Mouse (Mus musculus) midbrain, embryonic 12.5 days (tissue): ENCODE data around the gene 2010111I01Rik. TPM values are rescaled to one million over a fixed set of nuclear protein-coding genes. Genes with fewer than 3 reads are reported as not detected.

Experiments used
- ATAC-seq: fragments of 200-750 bp; cut with Nextera tagmentation; 2 replicates; pipeline ENCODE4 v1.8.0; 2017; ENCODE audit warnings: low read depth, moderate TSS enrichment, moderate library complexity; ENCODE audit not compliant: low FRiP score
- H3K27ac ChIP-seq: fragments of 300-500 bp; sonication (generic); replicated peaks from 2 replicates; pipeline ENCODE4 v1.5.1; 2016; ENCODE audit warnings: mild to moderate bottlenecking
- H3K27me3 ChIP-seq: fragments of 300-500 bp; sonication (generic); 2 replicates; pipeline ENCODE4 v1.6.1; 2016; ENCODE audit warnings: mild to moderate bottlenecking
- H3K36me3 ChIP-seq: fragments of 300-500 bp; sonication (generic); 2 replicates; pipeline ENCODE4 v1.6.1; 2016
- H3K4me1 ChIP-seq: fragments of 300-500 bp; sonication (generic); 2 replicates; pipeline ENCODE4 v1.6.1; 2016
- H3K4me2 ChIP-seq: fragments of 300-500 bp; sonication (generic); replicated peaks from 2 replicates; pipeline ENCODE4 v1.6.1; 2016; ENCODE audit warnings: mild to moderate bottlenecking, moderate library complexity
- H3K4me3 ChIP-seq: fragments of 300-500 bp; sonication (generic); 2 replicates; pipeline ENCODE4 v1.5.1; 2016; ENCODE audit warnings: mild to moderate bottlenecking
- H3K9ac ChIP-seq: fragments of 300-500 bp; sonication (generic); replicated peaks from 2 replicates; pipeline ENCODE4 v1.6.1; 2016; ENCODE audit warnings: mild to moderate bottlenecking, moderate library complexity
- H3K9me3 ChIP-seq: fragments of 300-500 bp; sonication (generic); 2 replicates; pipeline ENCODE4 v1.6.1; 2016; ENCODE audit warnings: mild to moderate bottlenecking
- WGBS: fragments of 180-500 bp; shearing (Covaris S2); methylation state at CpG from one replicate; pipeline ENCODE4 v1.1.7; 2016; 5-methylcytosine and 5-hydroxymethylcytosine counted together
- polyA plus RNA-seq: library from polyadenylated mRNA; unstranded; fragments of >200 nt; fragmentation: Nextera tagmentation; extraction: Ambion mirVana; gene quantifications from 2 replicates; pipeline ENCODE4 v1.2.1, GENCODE M21; 2016

2010111I01Rik gene
- polyA plus RNA-seq, 1 experiment from 2014 or later = 35.7 TPM

DNA sequence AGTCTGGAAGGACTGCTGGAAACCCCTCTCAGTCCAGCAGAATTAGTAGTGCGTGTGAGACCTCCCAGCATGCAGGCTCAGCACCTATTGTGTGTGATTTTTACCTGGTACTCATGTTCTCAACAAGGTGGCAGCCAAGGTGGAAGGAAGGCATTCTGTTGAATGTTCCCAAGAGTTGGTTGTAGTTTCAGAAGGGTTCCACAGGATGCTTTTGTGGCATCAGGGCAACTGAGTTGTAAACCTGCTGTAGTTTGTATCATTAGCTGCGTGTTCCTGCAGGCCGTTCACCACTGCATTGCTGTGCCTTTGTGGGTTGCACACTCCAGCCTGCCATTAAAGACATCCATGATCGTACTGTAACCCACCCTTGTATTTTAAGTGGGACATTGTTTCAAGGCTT, 294.0 kb downstream of the 2010111I01Rik start:
- no peaks in the 10 kb centered on the region for H3K9me3 ChIP-seq
- 88% methylated on average over 4 of the region's 4 CpGs for WGBS
- H3K9ac ChIP-seq = no peak overlapping the region
- no peak overlapping the region for H3K4me2 ChIP-seq
- ATAC-seq = no peak
- 0 out of 2 replicates have a peak, but pooled peaks cover 7% of the 10 kb centered on the region for H3K27me3 ChIP-seq
- peaks cover 21% of the 10 kb centered on the region for H3K4me1 ChIP-seq
- H3K36me3 ChIP-seq = no peaks in the 10 kb centered on the region
- H3K4me3 ChIP-seq = no peak overlapping the region
- no peak overlapping the region for H3K27ac ChIP-seq

DNA sequence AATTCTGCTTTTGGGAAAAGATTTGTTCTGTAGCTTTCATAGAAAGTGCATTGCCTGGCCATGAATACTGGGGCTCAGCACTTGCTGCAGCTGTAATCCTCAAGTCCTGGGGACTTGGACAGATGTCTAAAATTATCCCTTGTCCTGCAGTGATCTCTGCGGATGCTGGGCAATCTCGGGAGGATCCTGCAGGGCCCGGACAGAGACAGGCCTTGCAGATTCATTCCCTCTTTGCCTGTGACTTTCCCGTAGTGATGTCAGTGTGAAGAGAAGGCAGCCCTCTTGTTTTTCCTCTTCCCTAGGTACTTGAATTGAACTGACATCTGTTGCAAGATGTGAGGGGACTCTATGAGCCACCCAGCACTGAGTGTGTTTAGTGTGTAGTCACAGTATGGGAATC, 295.4 kb downstream of the 2010111I01Rik start:
- Histone ChIP-seq H3K4me1 (peaks cover 21% of the 10 kb centered on the region), H3K9me3 (no peaks in the 10 kb centered on the region), H3K4me2 (no peak overlapping the region), H3K4me3 (no peak overlapping the region), H3K36me3 (no peaks in the 10 kb centered on the region), H3K27me3 (0 out of 2 replicates have a peak, but pooled peaks cover 7% of the 10 kb centered on the region), H3K27ac (peak overlapping the region; percentile 60; the same call in 1 of the 2 replicates), H3K9ac (0 out of 2 replicates have a peak overlapping the region, but pooled peaks have one; percentile 8)
- WGBS = 19% methylated on average over 4 of the region's 4 CpGs
- 0 out of 2 replicates have a peak, but pooled peaks have one; percentile 16 for ATAC-seq

GRCm38 (mm10) chr13:63260753-63261631, 296.3 kb downstream of the 2010111I01Rik start:
- ATAC-seq = 0 out of 2 replicates have a peak, but pooled peaks have one; percentile 29
- no peaks in the 10 kb centered on the region for H3K9me3 ChIP-seq

GRCm38 (mm10) chr13:63261676-63262075, 297.0 kb downstream of the 2010111I01Rik start:
- H3K4me1 ChIP-seq = peaks cover 21% of the 10 kb centered on the region
- 95% methylated on average over 3 of the region's 3 CpGs for WGBS
- H3K36me3 ChIP-seq = no peaks in the 10 kb centered on the region
- H3K9me3 ChIP-seq = no peaks in the 10 kb centered on the region
- H3K27ac ChIP-seq = no peak overlapping the region
- no peak overlapping the region for H3K4me3 ChIP-seq
- H3K27me3 ChIP-seq = 0 out of 2 replicates have a peak, but pooled peaks cover 7% of the 10 kb centered on the region
- no peak overlapping the region for H3K9ac ChIP-seq
- no peak for ATAC-seq
- no peak overlapping the region for H3K4me2 ChIP-seq

More at GRCm38 (mm10) chr13:63260753-63261631, 296.3 kb downstream of the 2010111I01Rik start:
- 0 out of 2 replicates have a peak overlapping the region, but pooled peaks have one; percentile 8 for H3K9ac ChIP-seq
- peak overlapping the region; percentile 60; the same call in 1 of the 2 replicates for H3K27ac ChIP-seq
- 72% methylated on average over 18 of the region's 18 CpGs for WGBS
- no peak overlapping the region for H3K4me2 ChIP-seq
- 0 out of 2 replicates have a peak, but pooled peaks cover 7% of the 10 kb centered on the region for H3K27me3 ChIP-seq
- no peaks in the 10 kb centered on the region for H3K36me3 ChIP-seq
- H3K4me3 ChIP-seq = no peak overlapping the region
- peaks cover 21% of the 10 kb centered on the region for H3K4me1 ChIP-seq

GRCm38 (mm10) chr13:63262168-63262957, 297.7 kb downstream of the 2010111I01Rik start:
- Histone ChIP-seq H3K27me3 (0 out of 2 replicates have a peak, but pooled peaks cover 7% of the 10 kb centered on the region), H3K36me3 (no peaks in the 10 kb centered on the region), H3K9ac (no peak overlapping the region), H3K27ac (no peak overlapping the region), H3K4me1 (peaks cover 21% of the 10 kb centered on the region), H3K4me2 (no peak overlapping the region), H3K9me3 (no peaks in the 10 kb centered on the region), H3K4me3 (no peak overlapping the region)
- WGBS = 84% methylated on average over 1 of the region's 1 CpGs
- ATAC-seq = no peak

GRCm38 (mm10) chr13:63268371-63268770, 303.7 kb downstream of the 2010111I01Rik start:
- Histone ChIP-seq H3K4me2 (no peak overlapping the region), H3K9me3 (no peaks in the 10 kb centered on the region), H3K4me1 (peaks cover 17% of the 10 kb centered on the region), H3K27ac (no peak overlapping the region), H3K27me3 (peaks cover 25% of the 10 kb centered on the region), H3K9ac (no peak overlapping the region), H3K36me3 (no peaks in the 10 kb centered on the region), H3K4me3 (no peak overlapping the region)
- 86% methylated on average over 4 of the region's 4 CpGs for WGBS
- ATAC-seq = no peak

DNA sequence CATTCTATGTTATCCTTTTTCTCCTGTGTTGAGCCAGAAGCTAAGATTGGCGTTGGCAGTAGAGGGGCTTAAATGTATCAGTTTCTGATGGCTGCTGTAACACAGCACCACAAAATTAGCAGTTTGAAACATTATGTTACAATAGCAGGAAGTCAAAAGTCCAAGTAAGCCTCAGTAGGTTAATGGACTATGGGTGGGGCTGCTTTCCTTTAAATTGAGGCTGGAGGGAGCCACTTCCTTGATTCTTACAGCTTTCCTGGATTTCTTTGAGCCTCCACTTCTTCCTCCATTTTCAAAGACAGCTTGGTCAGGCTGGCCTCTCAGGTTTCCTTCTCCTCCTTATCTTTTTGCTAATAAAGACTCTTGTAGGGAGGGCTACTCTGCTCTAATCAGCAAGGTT, 304.1 kb downstream of the 2010111I01Rik start:
- Histone ChIP-seq H3K27ac (no peak overlapping the region), H3K9me3 (no peaks in the 10 kb centered on the region), H3K27me3 (peaks cover 25% of the 10 kb centered on the region), H3K36me3 (no peaks in the 10 kb centered on the region), H3K4me3 (no peak overlapping the region), H3K9ac (no peak overlapping the region), H3K4me2 (no peak overlapping the region), H3K4me1 (peaks cover 18% of the 10 kb centered on the region)
- no peak for ATAC-seq
- 94% methylated on average over 1 of the region's 1 CpGs for WGBS

DNA sequence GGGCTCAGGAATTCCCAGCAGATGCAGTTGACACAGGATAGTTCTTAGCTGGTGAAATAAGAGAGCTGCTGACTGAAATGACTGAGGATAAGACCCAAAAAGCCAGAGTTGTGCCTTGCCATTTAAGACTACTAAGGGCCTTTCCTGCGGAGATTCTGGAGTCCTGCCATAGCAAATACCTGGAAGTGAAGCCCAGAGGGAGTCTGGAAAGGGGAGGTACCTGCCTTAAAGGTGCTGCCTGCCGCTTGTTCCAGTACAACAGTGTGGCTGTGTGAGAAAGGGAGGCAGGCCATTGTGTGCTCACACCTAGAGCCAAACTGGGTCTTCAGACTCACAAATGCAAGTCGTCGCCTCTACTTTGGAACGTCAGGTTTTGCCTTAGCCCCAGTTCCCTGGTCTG, 305.5 kb downstream of the 2010111I01Rik start:
- 36% methylated on average over 5 of the region's 5 CpGs for WGBS
- H3K4me2 ChIP-seq = no peak overlapping the region
- ATAC-seq = no peak
- H3K27ac ChIP-seq = no peak overlapping the region
- H3K4me1 ChIP-seq = peaks cover 22% of the 10 kb centered on the region
- H3K9me3 ChIP-seq = no peaks in the 10 kb centered on the region
- no peaks in the 10 kb centered on the region for H3K36me3 ChIP-seq
- H3K27me3 ChIP-seq = peaks cover 38% of the 10 kb centered on the region
- H3K4me3 ChIP-seq = no peak overlapping the region
- no peak overlapping the region for H3K9ac ChIP-seq

GRCm38 (mm10) chr13:63272017-63272601, 307.4 kb downstream of the 2010111I01Rik start:
- H3K9ac ChIP-seq = 0 out of 2 replicates have a peak overlapping the region, but pooled peaks have one; percentile 47
- peak overlapping the region; percentile 47 for H3K4me3 ChIP-seq
- peaks cover 48% of the 10 kb centered on the region for H3K27me3 ChIP-seq
- ATAC-seq = peak; percentile 24
- H3K4me2 ChIP-seq = peak overlapping the region; percentile 73
- WGBS = 5% methylated on average over 16 of the region's 16 CpGs
- peaks cover 22% of the 10 kb centered on the region for H3K4me1 ChIP-seq
- no peaks in the 10 kb centered on the region for H3K36me3 ChIP-seq
- no peaks in the 10 kb centered on the region for H3K9me3 ChIP-seq
- no peak overlapping the region for H3K27ac ChIP-seq

DNA sequence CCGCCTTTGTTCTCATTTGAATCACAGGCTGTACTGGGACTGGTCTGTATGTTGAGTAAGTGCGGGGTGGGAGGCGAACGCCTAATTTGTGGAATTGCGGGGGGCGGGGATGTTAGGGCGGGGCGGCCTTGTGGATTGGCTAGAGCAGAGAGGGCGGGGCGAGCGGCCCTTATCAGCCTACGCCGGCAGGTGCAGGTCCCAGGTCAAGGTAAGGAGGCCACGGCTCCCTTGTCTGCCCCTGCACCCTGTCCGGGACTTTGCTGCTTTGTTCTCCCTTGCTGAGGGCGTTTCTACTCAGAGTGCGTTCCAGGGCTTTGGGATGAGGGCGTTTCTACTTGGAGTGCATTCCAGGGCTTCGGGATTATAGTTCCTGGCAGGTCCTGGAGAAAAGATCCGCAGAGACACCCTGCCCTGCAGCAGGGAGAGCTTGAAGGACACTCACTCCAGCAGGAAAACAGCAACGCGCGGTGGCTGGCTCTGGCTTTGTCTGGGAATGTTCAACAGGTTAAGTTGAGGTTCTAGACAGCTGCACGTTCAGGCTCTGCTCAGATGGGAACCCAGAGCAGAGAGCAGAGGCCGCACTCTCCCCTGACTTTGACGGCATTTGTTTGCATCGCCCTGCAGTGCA, 308.0 kb downstream of the 2010111I01Rik start:
- H3K27ac ChIP-seq = peak overlapping the region; percentile 58
- WGBS = under 1% methylated on average over 27 of the region's 27 CpGs
- peaks cover 22% of the 10 kb centered on the region for H3K4me1 ChIP-seq
- peak overlapping the region; percentile 47 for H3K4me3 ChIP-seq
- H3K27me3 ChIP-seq = peaks cover 52% of the 10 kb centered on the region
- peak overlapping the region; percentile 47 for H3K9ac ChIP-seq
- peak overlapping the region; percentile 73 for H3K4me2 ChIP-seq
- no peaks in the 10 kb centered on the region for H3K36me3 ChIP-seq
- ATAC-seq = peak; percentile 87
- H3K9me3 ChIP-seq = no peaks in the 10 kb centered on the region

GRCm38 (mm10) chr13:63273859-63274258, 309.2 kb downstream of the 2010111I01Rik start:
- Histone ChIP-seq H3K27me3 (peaks cover 50% of the 10 kb centered on the region), H3K4me2 (peak overlapping the region; percentile 38), H3K9ac (no peak overlapping the region), H3K27ac (no peak overlapping the region), H3K4me1 (peaks cover 31% of the 10 kb centered on the region), H3K36me3 (no peaks in the 10 kb centered on the region), H3K4me3 (peak overlapping the region; percentile 13; the same call in 1 of the 2 replicates), H3K9me3 (no peaks in the 10 kb centered on the region)
- 36% methylated on average over 2 of the region's 2 CpGs for WGBS
- ATAC-seq = no peak
